Mouse (Mus musculus): ENCODE data around the gene Adgrb3. TPM values are rescaled to one million over a fixed set of nuclear protein-coding genes. Genes with fewer than 3 reads are reported as not detected.

The Adgrb3 gene
- total and polyA plus RNA-seq, 2 experiments from 2014 or later, result 0.07 to 2.9 TPM

GRCm38 (mm10) chr1:25167120-25167519 is 662.4 kb downstream of the Adgrb3 start:
- no peak for ATAC-seq (ENCODE audit: insufficient read depth, low read depth)
- Histone ChIP-seq H3K4me2 (ENCODE audit: low read depth, low read length) (no peak overlapping the region), H3K9me3 (replicated peaks; ENCODE audit: control insufficient read depth, low read length) (no peaks in the 10 kb centered on the region), H3K4me3 (ENCODE audit: low read depth, low read length) (no peak overlapping the region), H3K9ac (replicated peaks; ENCODE audit: low read depth, low read length) (no peak overlapping the region), H3K27me3 (ENCODE audit: control insufficient read depth, insufficient read depth, low read length) (no peaks in the 10 kb centered on the region), H3K4me1 (ENCODE audit: control insufficient read depth, insufficient read depth) (no peaks in the 10 kb centered on the region), H3K36me3 (replicated peaks; ENCODE audit: control insufficient read depth, insufficient read depth, low read length) (no peaks in the 10 kb centered on the region), H3K27ac (ENCODE audit: low read depth) (no peak overlapping the region)
- DNase-seq (ENCODE audit: low spot score), result no peak
- 71% methylated on average over 5 of the region's 5 CpGs for WGBS
- TF ChIP-seq CTCF (IDR thresholded peaks at IDR 0.05; ENCODE audit: low read depth) (no peak), EP300 (IDR thresholded peaks at IDR 0.05; ENCODE audit: low read depth) (no peak)

GRCm38 (mm10) chr1:25166036-25166796 is 663.3 kb downstream of the Adgrb3 start:
- no peak overlapping the region for H3K4me2 ChIP-seq (ENCODE audit: low read depth, low read length)
- H3K27me3 ChIP-seq (ENCODE audit: control insufficient read depth, insufficient read depth, low read length), result no peaks in the 10 kb centered on the region
- no peaks in the 10 kb centered on the region for H3K9me3 ChIP-seq (replicated peaks; ENCODE audit: control insufficient read depth, low read length)
- H3K36me3 ChIP-seq (replicated peaks; ENCODE audit: control insufficient read depth, insufficient read depth, low read length), result no peaks in the 10 kb centered on the region
- no peaks in the 10 kb centered on the region for H3K4me1 ChIP-seq (ENCODE audit: control insufficient read depth, insufficient read depth)
- ATAC-seq (ENCODE audit: insufficient read depth, low read depth), result no peak
- DNase-seq (ENCODE audit: low spot score), result no peak
- no peak overlapping the region for H3K9ac ChIP-seq (replicated peaks; ENCODE audit: low read depth, low read length)
- 63% methylated on average over 11 of the region's 11 CpGs for WGBS
- no peak overlapping the region for H3K4me3 ChIP-seq (ENCODE audit: low read depth, low read length)
- TF ChIP-seq EP300 (IDR thresholded peaks at IDR 0.05; ENCODE audit: low read depth), result no peak
- TF ChIP-seq CTCF (IDR thresholded peaks at IDR 0.05; ENCODE audit: low read depth), result no peak
- no peak overlapping the region for H3K27ac ChIP-seq (ENCODE audit: low read depth)

GRCm38 (mm10) chr1:25163561-25163960 is 665.9 kb downstream of the Adgrb3 start:
- Histone ChIP-seq H3K4me2 (ENCODE audit: low read depth, low read length) (no peak overlapping the region), H3K27ac (ENCODE audit: low read depth) (no peak overlapping the region)
- ATAC-seq (ENCODE audit: insufficient read depth, low read depth), result no peak

GRCm38 (mm10) chr1:25146206-25146605 is 683.3 kb downstream of the Adgrb3 start:
- H3K4me3 ChIP-seq (ENCODE audit: low read depth, low read length), result no peak overlapping the region
- no peak overlapping the region for H3K27ac ChIP-seq (ENCODE audit: low read depth)
- no peaks in the 10 kb centered on the region for H3K27me3 ChIP-seq (ENCODE audit: control insufficient read depth, insufficient read depth, low read length)
- WGBS, result 43% methylated on average over 3 of the region's 3 CpGs
- no peak overlapping the region for H3K4me2 ChIP-seq (ENCODE audit: low read depth, low read length)
- no peaks in the 10 kb centered on the region for H3K4me1 ChIP-seq (ENCODE audit: control insufficient read depth, insufficient read depth)
- no peaks in the 10 kb centered on the region for H3K9me3 ChIP-seq (replicated peaks; ENCODE audit: control insufficient read depth, low read length)
- DNase-seq (ENCODE audit: low spot score), result no peak
- H3K9ac ChIP-seq (replicated peaks; ENCODE audit: low read depth, low read length), result no peak overlapping the region
- ATAC-seq (ENCODE audit: insufficient read depth, low read depth), result no peak
- no peaks in the 10 kb centered on the region for H3K36me3 ChIP-seq (replicated peaks; ENCODE audit: control insufficient read depth, insufficient read depth, low read length)
- TF ChIP-seq EP300 (IDR thresholded peaks at IDR 0.05; ENCODE audit: low read depth) (no peak), CTCF (IDR thresholded peaks at IDR 0.05; ENCODE audit: low read depth) (no peak)

More at GRCm38 (mm10) chr1:25163561-25163960, 665.9 kb downstream of the Adgrb3 start:
- no peaks in the 10 kb centered on the region for H3K27me3 ChIP-seq (ENCODE audit: control insufficient read depth, insufficient read depth, low read length)
- DNase-seq (ENCODE audit: low spot score), result no peak
- no peaks in the 10 kb centered on the region for H3K9me3 ChIP-seq (replicated peaks; ENCODE audit: control insufficient read depth, low read length)
- no peaks in the 10 kb centered on the region for H3K36me3 ChIP-seq (replicated peaks; ENCODE audit: control insufficient read depth, insufficient read depth, low read length)
- TF ChIP-seq CTCF (IDR thresholded peaks at IDR 0.05; ENCODE audit: low read depth), result no peak
- TF ChIP-seq EP300 (IDR thresholded peaks at IDR 0.05; ENCODE audit: low read depth), result no peak
- no peak overlapping the region for H3K4me3 ChIP-seq (ENCODE audit: low read depth, low read length)
- no peaks in the 10 kb centered on the region for H3K4me1 ChIP-seq (ENCODE audit: control insufficient read depth, insufficient read depth)
- 51% methylated on average over 6 of the region's 6 CpGs for WGBS
- no peak overlapping the region for H3K9ac ChIP-seq (replicated peaks; ENCODE audit: low read depth, low read length)

DNA sequence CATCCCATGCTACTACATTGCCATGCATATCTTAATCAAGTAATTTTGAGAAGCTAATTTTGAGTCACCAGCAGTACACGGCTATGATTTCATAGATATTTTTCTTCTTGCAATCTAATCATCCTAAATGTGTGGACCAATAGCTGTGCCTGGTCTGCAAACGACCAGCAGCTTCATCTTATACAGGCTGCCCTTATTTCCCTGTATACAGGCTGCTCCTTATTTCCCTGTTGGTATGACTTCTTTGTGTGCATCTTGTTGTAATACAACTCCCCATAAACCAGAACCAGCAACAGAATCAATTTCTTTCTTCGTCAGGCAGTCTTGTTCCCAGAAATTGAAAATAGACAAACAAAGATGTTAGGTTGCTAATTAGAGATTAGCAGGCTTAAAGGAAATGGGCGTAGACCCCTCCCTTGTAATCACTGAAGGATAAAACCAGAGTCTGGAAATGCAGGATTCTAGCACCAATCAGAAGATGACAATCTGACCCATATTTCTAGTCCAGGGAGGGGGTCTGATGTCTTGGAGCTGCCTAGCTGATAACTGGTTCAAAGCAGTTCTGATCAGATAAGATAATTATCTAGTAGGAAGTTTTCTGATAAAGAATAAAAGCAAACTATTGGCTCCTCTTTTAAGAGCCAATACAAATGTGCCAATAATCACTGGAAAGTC is 697.2 kb downstream of the Adgrb3 start:
- no peak overlapping the region for H3K9ac ChIP-seq (replicated peaks; ENCODE audit: low read depth, low read length)
- H3K9me3 ChIP-seq (replicated peaks; ENCODE audit: control insufficient read depth, low read length), result no peaks in the 10 kb centered on the region
- WGBS, result 50% methylated on average over 4 of the region's 4 CpGs
- H3K36me3 ChIP-seq (replicated peaks; ENCODE audit: control insufficient read depth, insufficient read depth, low read length), result no peaks in the 10 kb centered on the region
- H3K4me3 ChIP-seq (ENCODE audit: low read depth, low read length), result no peak overlapping the region
- ATAC-seq (ENCODE audit: insufficient read depth, low read depth) (no peak), DNase-seq (ENCODE audit: low spot score) (no peak)
- H3K27me3 ChIP-seq (ENCODE audit: control insufficient read depth, insufficient read depth, low read length), result no peaks in the 10 kb centered on the region
- no peak for TF ChIP-seq CTCF (IDR thresholded peaks at IDR 0.05; ENCODE audit: low read depth)
- TF ChIP-seq EP300 (IDR thresholded peaks at IDR 0.05; ENCODE audit: low read depth), result no peak
- H3K27ac ChIP-seq (ENCODE audit: low read depth), result no peak overlapping the region
- H3K4me2 ChIP-seq (ENCODE audit: low read depth, low read length), result no peak overlapping the region
- H3K4me1 ChIP-seq (ENCODE audit: control insufficient read depth, insufficient read depth), result no peaks in the 10 kb centered on the region

Measured in heart, postnatal 0 days (tissue).